Mouse (Mus musculus): Measurements from ENCODE around the gene Ddx23. TPM values are rescaled to one million over a fixed set of nuclear protein-coding genes. Genes with fewer than 3 reads are reported as not detected.
A peak's percentile ranks its signal among the peaks of the same experiment; 100 is the strongest.

Gene Ddx23
- polyA plus RNA-seq (2012; ENCODE audit: insufficient read depth, low replicate concordance): 49.7 and 71.3 TPM in 2 replicates

DNA sequence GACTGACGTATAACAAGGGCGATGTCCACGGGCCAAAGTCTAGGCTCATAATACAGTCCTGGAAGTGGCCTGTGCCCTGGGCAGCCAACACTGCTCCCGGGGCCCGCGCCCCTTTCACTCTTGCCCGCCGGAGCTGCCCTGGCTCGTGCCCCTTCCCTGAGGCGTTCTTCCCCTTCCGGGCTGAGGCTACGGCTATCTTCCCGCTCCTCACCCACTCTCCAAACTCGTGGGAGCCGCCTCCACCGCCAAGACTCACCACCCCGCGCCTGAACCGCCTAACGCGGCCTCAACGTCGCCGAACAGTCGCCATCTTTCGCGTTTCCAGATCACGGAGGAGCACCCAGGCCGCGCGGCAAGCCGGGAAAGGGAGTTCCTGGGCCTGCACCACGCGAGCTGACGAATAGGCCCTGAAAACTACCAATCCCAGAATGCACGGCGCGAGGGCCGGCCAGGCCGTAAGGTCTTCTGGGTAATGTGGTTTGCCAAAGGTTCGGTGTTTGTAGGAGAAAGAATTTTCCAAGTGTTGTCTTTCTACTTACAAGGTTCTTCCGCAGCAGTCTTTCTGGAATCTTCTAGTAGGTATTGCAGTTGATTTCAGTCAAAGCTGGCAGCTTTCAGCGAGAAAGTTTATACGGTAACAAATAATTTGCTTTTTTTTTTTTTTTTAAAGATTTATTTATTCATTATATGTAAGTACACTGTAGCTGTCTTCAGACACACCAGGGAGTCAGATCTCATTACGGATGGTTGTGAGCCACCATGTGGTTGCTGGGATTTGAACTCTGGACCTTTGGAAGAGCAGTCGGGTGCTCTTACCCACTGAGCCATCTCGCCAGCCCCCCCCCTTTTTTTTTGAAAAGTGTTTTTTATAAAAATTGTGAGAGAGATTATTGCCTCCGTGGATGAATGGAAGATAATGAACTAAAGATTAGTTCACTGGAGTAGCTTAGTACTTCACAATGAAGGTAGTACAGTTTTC, at the start of gene Ddx23:
Gene Ddx23, minus strand, starts transcription at position 328 of the 979 bp plus-strand sequence.
- 0 out of 2 replicates have a peak, but pooled peaks cover 4% of the 10 kb centered on the region for H3K9me3 ChIP-seq
- peak within 1 kb of the TSS; percentile 98 for H3K4me3 ChIP-seq (replicated peaks)
- peaks cover 26% of the 10 kb centered on the region for H3K36me3 ChIP-seq (replicated peaks; ENCODE audit: low read length)
- peaks cover 37% of the 10 kb centered on the region for H3K4me1 ChIP-seq
- H3K27me3 ChIP-seq (replicated peaks): no peaks in the 10 kb centered on the region
- TF ChIP-seq GATA1 (IDR thresholded peaks at IDR 0.05; ENCODE audit: borderline replicate concordance, low read length): no peak
- TF ChIP-seq FLI1 (IDR thresholded peaks at IDR 0.05; ENCODE audit: low read length): no peak

DNA sequence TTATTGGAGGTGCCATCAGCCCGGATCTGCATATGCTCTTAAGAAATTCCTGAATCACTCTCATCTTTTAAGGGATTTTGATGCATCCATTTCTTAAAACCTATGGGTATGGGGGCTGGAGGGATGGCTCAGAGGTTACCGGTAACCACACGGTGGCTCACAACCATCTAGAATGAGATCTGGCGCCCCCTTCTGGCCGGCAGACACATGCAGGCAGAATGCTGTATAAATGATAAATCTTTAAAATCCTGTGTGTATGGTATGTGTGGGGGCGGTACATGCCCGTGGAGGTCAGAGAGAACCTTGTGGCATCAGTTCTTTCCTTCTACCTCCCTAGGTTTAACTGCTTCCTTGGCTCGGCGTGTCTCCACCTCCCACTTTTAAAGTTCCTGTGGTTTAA, 47.7 kb upstream of the Ddx23 start:
- H3K4me3 ChIP-seq (replicated peaks): no peak overlapping the region
- no peaks in the 10 kb centered on the region for H3K36me3 ChIP-seq (replicated peaks; ENCODE audit: low read length)
- no peak for TF ChIP-seq FLI1 (IDR thresholded peaks at IDR 0.05; ENCODE audit: low read length)
- TF ChIP-seq GATA1 (IDR thresholded peaks at IDR 0.05; ENCODE audit: borderline replicate concordance, low read length): no peak
- H3K27me3 ChIP-seq (replicated peaks): peaks cover 34% of the 10 kb centered on the region
- H3K9me3 ChIP-seq: no peaks in the 10 kb centered on the region
- peaks cover 35% of the 10 kb centered on the region for H3K4me1 ChIP-seq

DNA sequence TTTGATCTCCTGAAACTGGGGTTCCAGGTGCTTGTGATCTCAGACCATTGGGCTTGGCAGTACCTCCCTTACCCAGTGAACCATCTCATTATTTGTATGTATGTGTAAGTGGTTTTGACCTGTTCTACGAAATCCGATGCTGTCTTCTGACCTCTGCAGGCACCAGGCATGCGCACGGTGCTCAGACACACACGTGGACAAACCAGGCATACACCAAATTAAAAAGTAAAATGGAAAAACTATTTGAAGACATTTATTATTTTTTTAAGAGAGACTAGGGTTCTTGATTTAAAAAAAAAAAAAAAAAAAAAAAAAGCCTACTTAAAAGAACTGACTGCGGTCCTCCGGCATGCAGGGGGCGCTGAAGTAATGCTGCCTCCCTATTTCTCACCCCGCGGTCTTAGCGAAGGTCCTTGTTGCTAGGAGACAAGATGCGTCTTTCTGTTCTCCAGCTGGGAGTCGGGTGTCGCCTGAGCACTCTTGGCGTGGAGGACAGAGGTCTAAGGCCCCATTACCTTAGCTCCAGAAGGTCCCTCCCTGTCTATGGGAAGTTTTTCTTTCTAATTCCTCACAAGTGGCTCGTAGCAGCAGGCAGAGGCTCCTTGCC, 45.2 kb upstream of the Ddx23 start, which contains the start of gene Ccdc65:
Gene Ccdc65, plus strand, starts transcription at position 442 of the 607 bp plus-strand sequence.
- Histone ChIP-seq H3K36me3 (replicated peaks; ENCODE audit: low read length) (no peaks in the 10 kb centered on the region), H3K9me3 (0 out of 2 replicates have a peak, but pooled peaks cover 3% of the 10 kb centered on the region), H3K4me1 (peaks cover 18% of the 10 kb centered on the region), H3K4me3 (replicated peaks) (peak within 1 kb of the TSS; percentile 89), H3K27me3 (replicated peaks) (peaks cover 54% of the 10 kb centered on the region)
- TF ChIP-seq FLI1 (IDR thresholded peaks at IDR 0.05; ENCODE audit: low read length) (no peak), GATA1 (IDR thresholded peaks at IDR 0.05; ENCODE audit: borderline replicate concordance, low read length) (no peak)

DNA sequence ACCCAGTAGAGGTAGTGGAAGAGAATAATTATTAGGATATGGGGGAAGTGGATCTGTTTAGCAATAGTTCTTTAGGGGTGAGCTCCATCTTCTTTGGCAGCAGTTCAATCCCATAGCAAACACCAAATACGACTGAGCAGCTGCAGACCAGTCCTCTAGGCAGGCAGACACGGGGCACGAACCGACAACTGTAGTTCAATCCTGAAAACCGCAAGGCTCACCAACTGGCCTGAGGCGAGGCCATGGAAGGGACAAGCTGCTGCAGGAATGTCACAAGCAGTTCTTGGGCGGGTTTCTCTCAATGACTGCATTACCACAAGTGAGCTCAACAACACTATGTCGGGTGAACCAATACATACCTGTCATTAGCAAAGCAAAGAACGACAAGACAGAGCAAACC, 41.6 kb upstream of the Ddx23 start:
- peaks cover 17% of the 10 kb centered on the region for H3K4me1 ChIP-seq
- no peaks in the 10 kb centered on the region for H3K36me3 ChIP-seq (replicated peaks; ENCODE audit: low read length)
- peaks cover 80% of the 10 kb centered on the region for H3K27me3 ChIP-seq (replicated peaks)
- 0 out of 2 replicates have a peak, but pooled peaks cover 3% of the 10 kb centered on the region for H3K9me3 ChIP-seq
- TF ChIP-seq FLI1 (IDR thresholded peaks at IDR 0.05; ENCODE audit: low read length) (no peak), GATA1 (IDR thresholded peaks at IDR 0.05; ENCODE audit: borderline replicate concordance, low read length) (no peak)
- no peak overlapping the region for H3K4me3 ChIP-seq (replicated peaks)

DNA sequence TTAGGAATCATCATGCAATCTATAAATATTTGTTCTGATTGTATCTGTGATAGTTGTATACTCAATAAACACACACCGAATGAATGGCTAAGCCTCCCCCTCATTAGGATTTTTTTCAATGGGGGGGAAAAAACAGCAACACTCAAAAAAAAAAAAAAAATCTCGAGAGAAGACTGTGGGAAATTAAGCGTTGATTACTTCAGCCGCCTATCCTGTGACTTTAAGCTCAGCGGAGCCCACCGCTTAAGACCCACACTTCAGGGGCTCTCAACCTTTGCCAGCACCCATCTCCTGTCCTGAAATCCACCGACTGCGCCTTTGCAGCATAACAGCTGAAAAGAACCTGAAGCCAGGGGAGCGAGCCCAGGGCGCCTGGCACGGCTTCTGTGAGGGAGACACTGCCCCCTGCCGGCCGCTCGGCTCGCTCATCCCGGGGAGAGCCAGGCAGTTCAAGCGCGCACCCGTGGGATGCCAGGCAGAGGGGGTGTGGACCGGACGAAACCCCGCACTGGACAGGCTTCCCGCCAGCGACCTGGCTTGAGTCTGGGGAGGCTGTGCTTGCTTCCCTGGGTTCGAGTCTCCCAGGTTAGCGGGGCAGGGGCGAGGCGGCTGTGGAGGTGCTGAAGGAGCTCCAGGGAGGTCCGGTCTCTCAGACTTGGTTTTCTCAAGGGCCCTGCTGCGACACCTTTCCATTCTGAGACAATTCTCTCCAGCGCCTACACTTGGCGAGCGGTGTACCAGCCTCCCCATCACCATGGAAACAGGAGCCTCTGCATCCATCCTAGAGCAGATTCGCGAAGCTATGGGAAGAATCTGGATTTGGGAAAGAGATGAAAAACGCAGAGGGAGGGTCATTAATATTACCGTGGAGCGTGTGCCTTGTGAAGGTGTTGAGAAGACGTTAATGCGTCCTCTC, 36.8 kb upstream of the Ddx23 start:
- H3K9me3 ChIP-seq: no peaks in the 10 kb centered on the region
- H3K36me3 ChIP-seq (replicated peaks; ENCODE audit: low read length): no peaks in the 10 kb centered on the region
- H3K27me3 ChIP-seq (replicated peaks): peaks cover 77% of the 10 kb centered on the region
- H3K4me3 ChIP-seq (replicated peaks): peak overlapping the region; percentile 86
- H3K4me1 ChIP-seq: peaks cover 11% of the 10 kb centered on the region
- TF ChIP-seq GATA1 (IDR thresholded peaks at IDR 0.05; ENCODE audit: borderline replicate concordance, low read length): no peak
- TF ChIP-seq FLI1 (IDR thresholded peaks at IDR 0.05; ENCODE audit: low read length): no peak

DNA sequence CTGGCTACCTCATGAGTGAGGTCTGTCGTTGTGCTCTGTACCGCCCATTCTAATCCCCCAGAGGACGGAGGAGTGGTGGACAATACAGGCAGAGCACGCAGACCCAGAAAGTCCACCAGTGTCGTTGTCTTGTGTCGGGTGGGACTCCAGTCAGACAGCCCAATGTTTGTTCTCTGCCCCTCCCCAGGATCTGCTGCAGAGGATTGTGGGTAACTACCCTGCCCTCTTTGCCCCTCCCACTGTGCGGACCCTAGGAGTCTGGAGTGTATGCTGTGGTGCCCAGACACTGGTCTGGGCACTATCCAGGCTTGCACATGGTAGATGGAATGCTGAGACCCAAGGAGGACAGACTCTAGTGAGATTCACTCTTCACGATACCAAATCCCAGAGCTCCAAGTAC, 33.5 kb upstream of the Ddx23 start:
- Histone ChIP-seq H3K36me3 (replicated peaks; ENCODE audit: low read length) (no peaks in the 10 kb centered on the region), H3K27me3 (replicated peaks) (peaks cover 70% of the 10 kb centered on the region), H3K4me1 (peaks cover 21% of the 10 kb centered on the region), H3K4me3 (replicated peaks) (no peak overlapping the region), H3K9me3 (no peaks in the 10 kb centered on the region)
- no peak for TF ChIP-seq GATA1 (IDR thresholded peaks at IDR 0.05; ENCODE audit: borderline replicate concordance, low read length)
- no peak for TF ChIP-seq FLI1 (IDR thresholded peaks at IDR 0.05; ENCODE audit: low read length)

DNA sequence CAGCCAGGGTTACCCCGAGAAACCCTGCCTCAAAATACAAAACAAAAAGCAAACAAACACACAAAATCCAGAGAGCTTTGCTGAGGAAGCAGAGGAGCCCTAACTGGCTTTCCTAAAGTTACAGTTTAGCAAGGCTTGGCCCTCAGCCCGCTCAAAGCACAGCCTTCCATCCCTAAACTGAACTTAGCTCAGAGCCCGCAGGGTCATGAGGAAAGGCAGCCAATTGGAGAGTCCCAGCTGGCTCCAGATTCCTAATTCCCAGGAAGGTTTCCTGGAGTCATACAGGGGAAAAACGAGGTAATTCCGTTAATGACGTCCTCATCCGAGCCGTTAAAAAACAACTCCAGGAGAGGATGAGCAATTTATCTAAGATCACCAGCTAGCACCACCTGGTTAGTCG, 33.0 kb upstream of the Ddx23 start:
- H3K36me3 ChIP-seq (replicated peaks; ENCODE audit: low read length): no peaks in the 10 kb centered on the region
- no peak overlapping the region for H3K4me3 ChIP-seq (replicated peaks)
- peaks cover 21% of the 10 kb centered on the region for H3K4me1 ChIP-seq
- no peaks in the 10 kb centered on the region for H3K9me3 ChIP-seq
- TF ChIP-seq FLI1 (IDR thresholded peaks at IDR 0.05; ENCODE audit: low read length) (no peak), GATA1 (IDR thresholded peaks at IDR 0.05; ENCODE audit: borderline replicate concordance, low read length) (no peak)
- H3K27me3 ChIP-seq (replicated peaks): peaks cover 70% of the 10 kb centered on the region

DNA sequence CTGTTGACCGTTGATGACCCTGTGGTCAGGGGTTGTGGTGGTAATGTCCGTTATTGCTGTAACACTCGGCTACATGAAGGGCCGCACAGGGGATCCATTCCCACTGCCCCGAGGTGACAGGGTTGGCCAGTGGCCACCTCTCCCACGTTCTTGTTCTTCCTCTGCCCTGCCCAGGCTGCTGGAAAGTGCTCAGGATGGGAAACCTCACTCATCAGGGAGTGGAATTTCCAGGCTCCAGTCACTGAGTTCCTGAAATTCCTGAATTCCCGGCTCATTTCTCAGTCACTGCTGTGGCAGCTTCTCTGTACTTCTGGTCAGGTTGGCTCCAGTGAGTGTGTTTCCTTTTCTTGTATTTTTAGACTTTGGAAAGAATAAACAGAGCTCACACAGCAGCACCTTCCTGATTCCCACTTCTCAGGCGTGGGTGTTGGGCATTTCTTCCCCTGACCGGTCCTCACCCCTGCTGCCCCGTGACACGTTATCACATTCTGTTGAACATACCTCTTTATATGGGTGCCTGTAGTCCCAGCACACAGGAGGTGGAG, 29.5 kb upstream of the Ddx23 start:
- peaks cover 12% of the 10 kb centered on the region; the same call in 1 of the 2 replicates for H3K4me1 ChIP-seq
- no peak overlapping the region for H3K4me3 ChIP-seq (replicated peaks)
- H3K36me3 ChIP-seq (replicated peaks; ENCODE audit: low read length): no peaks in the 10 kb centered on the region
- TF ChIP-seq GATA1 (IDR thresholded peaks at IDR 0.05; ENCODE audit: borderline replicate concordance, low read length): no peak
- TF ChIP-seq FLI1 (IDR thresholded peaks at IDR 0.05; ENCODE audit: low read length): no peak
- H3K9me3 ChIP-seq: peaks cover 3% of the 10 kb centered on the region
- H3K27me3 ChIP-seq (replicated peaks): peaks cover 76% of the 10 kb centered on the region

Data from megakaryocyte, embryonic 14.5 days (primary cell).